Mouse (Mus musculus) ZHBTc4 (cell line): ENCODE data around the gene Fam189a1.

Source experiments
- DNase-seq: peaks from one replicate; pipeline ENCODE4 v3.0.0-alpha.2; 2011; ENCODE audit warnings: low read depth, low spot score

The Fam189a1 gene

GRCm38 (mm10) chr7:64839281-64839680 lies 317.1 kb downstream of the Fam189a1 start:
- peak; percentile 18 for DNase-seq

GRCm38 (mm10) chr7:64830214-64830995 lies 326.0 kb downstream of the Fam189a1 start:
- peak; percentile 87 for DNase-seq

- DNase-seq, result peak; percentile 74
These were observed 335.3 kb downstream of the Fam189a1 start for GRCm38 (mm10) chr7:64821081-64821480.

GRCm38 (mm10) chr7:64819683-64820082 lies 336.7 kb downstream of the Fam189a1 start:
- DNase-seq, result no peak

GRCm38 (mm10) chr7:64808876-64809275 lies 347.5 kb downstream of the Fam189a1 start:
- no peak for DNase-seq

- no peak for DNase-seq
These were observed 351.3 kb downstream of the Fam189a1 start for GRCm38 (mm10) chr7:64805100-64805499.

- no peak for DNase-seq
These were observed 360.8 kb downstream of the Fam189a1 start for GRCm38 (mm10) chr7:64795554-64795953.

- DNase-seq, result no peak
These were observed 364.3 kb downstream of the Fam189a1 start for GRCm38 (mm10) chr7:64792031-64792430.

- no peak for DNase-seq
These were observed 365.2 kb downstream of the Fam189a1 start for GRCm38 (mm10) chr7:64791145-64791544.

- DNase-seq, result no peak
These were observed 371.3 kb downstream of the Fam189a1 start for GRCm38 (mm10) chr7:64785040-64785439.

GRCm38 (mm10) chr7:64779501-64779900 lies 376.9 kb downstream of the Fam189a1 start:
- no peak for DNase-seq

- no peak for DNase-seq
These were observed 379.5 kb downstream of the Fam189a1 start for GRCm38 (mm10) chr7:64776708-64777489.

- peak; percentile 48 for DNase-seq
These were observed 382.9 kb downstream of the Fam189a1 start for GRCm38 (mm10) chr7:64773465-64773864.

GRCm38 (mm10) chr7:64770779-64771390 lies 385.5 kb downstream of the Fam189a1 start:
- DNase-seq, result peak; percentile 85

GRCm38 (mm10) chr7:64769768-64770167 lies 386.6 kb downstream of the Fam189a1 start:
- no peak for DNase-seq

- no peak for DNase-seq
These were observed 390.8 kb downstream of the Fam189a1 start for GRCm38 (mm10) chr7:64765595-64765994.

GRCm38 (mm10) chr7:64755141-64755540 lies 401.2 kb downstream of the Fam189a1 start:
- no peak for DNase-seq

GRCm38 (mm10) chr7:64754161-64754560 lies 402.2 kb downstream of the Fam189a1 start:
- DNase-seq, result no peak

- DNase-seq, result no peak
These were observed 402.7 kb downstream of the Fam189a1 start for GRCm38 (mm10) chr7:64753678-64754077.

- no peak for DNase-seq
These were observed 404.2 kb downstream of the Fam189a1 start for GRCm38 (mm10) chr7:64752133-64752532.

GRCm38 (mm10) chr7:64751465-64751864 lies 404.9 kb downstream of the Fam189a1 start:
- peak; percentile 82 for DNase-seq

GRCm38 (mm10) chr7:64743610-64744009 lies 412.8 kb downstream of the Fam189a1 start:
- DNase-seq, result no peak
